Mouse (Mus musculus) MEL (cell line): ENCODE data around the gene Ywhab. TPM values are rescaled to one million over a fixed set of nuclear protein-coding genes. Genes with fewer than 3 reads are reported as not detected.

ENCODE experiments used
- DNase-seq: peaks from one replicate; pipeline ENCODE4 v3.0.0; 2011; ENCODE audit warnings: low read depth, low spot score
- H3K27ac ChIP-seq: 2 replicates; pipeline ENCODE4 v1.5.1; 2012; ENCODE audit warnings: low read depth, mild to moderate bottlenecking, control low read depth, low read length, moderate library complexity; ENCODE audit not compliant: control insufficient read depth
- H3K27me3 ChIP-seq, 2 experiments: fragments of 150-350 bp in 1 of 2; sonication (generic) in 1 of 2; 2 replicates each; pipeline ENCODE4 v1.6.1; 2012; ENCODE audit warnings: low read length in 2 of 2, mild to moderate bottlenecking in 2 of 2, improper control_type of control experiment in 1 of 2, moderate library complexity in 1 of 2; ENCODE audit not compliant: insufficient read depth in 2 of 2, control insufficient read depth in 1 of 2
- H3K36me3 ChIP-seq, 2 experiments: 2 replicates each; pipeline ENCODE4 v1.6.1; 2012 to 2014; ENCODE audit warnings: low read length in 2 of 2, improper control_type of control experiment in 1 of 2, inconsistent platforms in 1 of 2, mild to moderate bottlenecking in 1 of 2; ENCODE audit not compliant: insufficient read depth in 2 of 2, control insufficient read depth in 1 of 2
- H3K4me1 ChIP-seq, 2 experiments: fragments of 150-350 bp in 1 of 2; sonication (generic) in 1 of 2; 2 replicates each; pipeline ENCODE4 v1.6.1; 2012; ENCODE audit warnings: low read length in 2 of 2, improper control_type of control experiment in 1 of 2, mild to moderate bottlenecking in 1 of 2; ENCODE audit not compliant: insufficient read depth in 2 of 2, control insufficient read depth in 1 of 2
- H3K4me3 ChIP-seq, 2 experiments: fragments of 150-350 bp in 1 of 2; sonication (generic) in 1 of 2; 2 replicates each; pipeline ENCODE4 v1.5.1; 2012; ENCODE audit warnings: low read depth in 2 of 2, low read length in 2 of 2, mild to moderate bottlenecking in 2 of 2, moderate library complexity in 2 of 2, control low read depth in 1 of 2, improper control_type of control experiment in 1 of 2; ENCODE audit not compliant: control insufficient read depth in 1 of 2, insufficient read depth in 1 of 2
- H3K79me2 ChIP-seq: 2 replicates; pipeline ENCODE4 v1.6.1; 2012; ENCODE audit warnings: mild to moderate bottlenecking, low read length, moderate library complexity; ENCODE audit not compliant: control insufficient read depth, poor library complexity, insufficient read depth
- H3K9ac ChIP-seq: 2 replicates; pipeline ENCODE4 v1.6.1; 2012; ENCODE audit warnings: low read depth, mild to moderate bottlenecking, control low read depth, low read length, moderate library complexity; ENCODE audit not compliant: control insufficient read depth, poor library complexity, severe bottlenecking
- H3K9me3 ChIP-seq: fragments of 150-350 bp; sonication (generic); replicated peaks from 2 replicates; pipeline ENCODE4 v1.6.1; 2012; ENCODE audit warnings: mild to moderate bottlenecking, low read length, improper control_type of control experiment, moderate library complexity; ENCODE audit not compliant: insufficient read depth
- BHLHE40 ChIP-seq: IDR thresholded peaks from 2 replicates; pipeline ENCODE4 v1.6.1; 2012; ENCODE audit warnings: low read depth, mild to moderate bottlenecking, inconsistent platforms, low read length, improper control_type of control experiment, borderline replicate concordance
- ELF1 ChIP-seq: IDR thresholded peaks from 2 replicates; pipeline ENCODE4 v1.6.1; 2014; ENCODE audit warnings: low read depth, mild to moderate bottlenecking, inconsistent platforms, low read length, improper control_type of control experiment, moderate library complexity
- GABPA ChIP-seq: IDR thresholded peaks from 2 replicates; pipeline ENCODE4 v1.6.1; 2012; ENCODE audit warnings: low read depth, mild to moderate bottlenecking, inconsistent platforms, low read length, improper control_type of control experiment, moderate library complexity
- MAFK ChIP-seq: IDR thresholded peaks from 2 replicates; pipeline ENCODE4 v1.6.1; 2011; ENCODE audit warnings: low read depth, mild to moderate bottlenecking, low read length, improper control_type of control experiment, borderline replicate concordance
- MYC ChIP-seq: IDR thresholded peaks from 2 replicates; pipeline ENCODE4 v1.6.1; 2011; ENCODE audit warnings: low read depth, mild to moderate bottlenecking, low read length, improper control_type of control experiment, moderate library complexity
- NELFE ChIP-seq: IDR thresholded peaks from 2 replicates; pipeline ENCODE4 v1.6.1; 2011; ENCODE audit warnings: low read depth, low read length, improper control_type of control experiment
- POLR2A ChIP-seq, 2 experiments: IDR thresholded peaks; 2 replicates each; pipeline ENCODE4 v1.6.1; 2011 to 2012; ENCODE audit warnings: low read length in 2 of 2, mild to moderate bottlenecking in 2 of 2, control low read depth in 1 of 2, improper control_type of control experiment in 1 of 2, low read depth in 1 of 2, moderate library complexity in 1 of 2; ENCODE audit not compliant: control insufficient read depth in 1 of 2, insufficient read depth in 1 of 2, poor library complexity in 1 of 2
- POLR2AphosphoS2 ChIP-seq: IDR thresholded peaks from 2 replicates; pipeline ENCODE4 v1.6.1; 2011; ENCODE audit warnings: low read length, improper control_type of control experiment
- RAD21 ChIP-seq: IDR thresholded peaks from 2 replicates; pipeline ENCODE4 v1.6.1; 2011; ENCODE audit warnings: mild to moderate bottlenecking, low read depth, low read length, improper control_type of control experiment
- RCOR1 ChIP-seq: IDR thresholded peaks from 2 replicates; pipeline ENCODE4 v1.6.1; 2012; ENCODE audit warnings: low read depth, mild to moderate bottlenecking, inconsistent platforms, low read length, improper control_type of control experiment
- SIN3A ChIP-seq: IDR thresholded peaks from 2 replicates; pipeline ENCODE4 v1.6.1; 2012; ENCODE audit warnings: low read length, improper control_type of control experiment, inconsistent platforms
- SMC3 ChIP-seq: IDR thresholded peaks from 2 replicates; pipeline ENCODE4 v1.6.1; 2011; ENCODE audit warnings: low read depth, low read length, improper control_type of control experiment
- TAL1 ChIP-seq: IDR thresholded peaks from 2 replicates; pipeline ENCODE4 v1.6.1; 2012; ENCODE audit warnings: mild to moderate bottlenecking, inconsistent platforms, low read length, moderate library complexity, mixed read lengths
- TBP ChIP-seq: IDR thresholded peaks from 2 replicates; pipeline ENCODE4 v1.8.0; 2011; ENCODE audit warnings: low read depth, low read length, improper control_type of control experiment
- UBTF ChIP-seq: IDR thresholded peaks from 2 replicates; pipeline ENCODE4 v1.6.1; 2012; ENCODE audit warnings: low read depth, mild to moderate bottlenecking, inconsistent platforms, low read length, improper control_type of control experiment, moderate library complexity, borderline replicate concordance; ENCODE audit not compliant: insufficient read depth
- ZC3H11A ChIP-seq: IDR thresholded peaks from 2 replicates; pipeline ENCODE4 v1.6.1; 2012; ENCODE audit warnings: low read depth, mild to moderate bottlenecking, inconsistent platforms, low read length, improper control_type of control experiment
- ZKSCAN1 ChIP-seq: IDR thresholded peaks from 2 replicates; pipeline ENCODE4 v1.6.1; 2012; ENCODE audit warnings: low read depth, mild to moderate bottlenecking, inconsistent platforms, low read length, improper control_type of control experiment, moderate library complexity
- ZNF384 ChIP-seq: IDR thresholded peaks from 2 replicates; pipeline ENCODE4 v1.6.1; 2012; ENCODE audit warnings: low read depth, mild to moderate bottlenecking, inconsistent platforms, low read length, improper control_type of control experiment
- polyA plus RNA-seq, 2 experiments: library from polyadenylated mRNA; stranded (reverse) in 1 of 2; unstranded in 1 of 2; fragments of >175 nt in 1 of 2; fragments of >200 nt in 1 of 2; gene quantifications; 2 replicates each; pipeline versions ENCODE4 v1.2.1 to v1.2.4; 2012; ENCODE audit warnings: low replicate concordance in 2 of 2, low read depth in 1 of 2; ENCODE audit not compliant: insufficient read length in 2 of 2, insufficient read depth in 1 of 2, missing spikeins in 1 of 2
- total RNA-seq: library from RNA; depleted of rRNA; stranded (reverse); fragments of 300-350 nt; gene quantifications from 2 replicates; pipeline ENCODE4 v1.2.3, GENCODE M21; 2012

Gene Ywhab
- total and polyA plus RNA-seq, 3 experiments, result 71.4 to 717 (median 179) TPM

DNA sequence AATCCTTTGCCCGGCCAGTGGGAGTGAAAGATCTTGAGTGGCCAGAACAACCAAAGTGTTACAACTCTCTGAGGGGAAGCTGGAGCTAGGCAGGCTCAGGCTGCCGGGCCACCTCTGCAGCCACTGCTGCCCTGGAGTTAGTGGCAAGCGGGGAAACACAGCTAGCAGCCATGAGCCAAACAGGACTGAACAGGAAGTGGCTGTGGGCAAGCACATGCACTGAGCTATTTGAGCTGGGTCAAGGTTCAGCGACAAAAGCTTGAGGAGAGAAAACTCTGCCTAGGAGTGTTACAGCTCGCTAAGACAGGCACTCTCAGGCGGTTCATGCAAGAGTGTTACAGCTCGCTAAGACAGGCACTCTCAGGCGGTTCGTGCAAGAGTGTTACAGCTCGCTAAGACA lies 12.2 kb downstream of the Ywhab start:
- no peak for TF ChIP-seq RCOR1
- TF ChIP-seq POLR2A (IDR thresholded peaks at IDR 0.05; ENCODE audit: control insufficient read depth in 1 of 2, insufficient read depth in 1 of 2, low read depth in 1 of 2, low read length in 2 of 2, poor library complexity in 1 of 2), result no peak
- TF ChIP-seq MAFK, result no peak
- TF ChIP-seq POLR2AphosphoS2, result no peak
- Histone ChIP-seq H3K36me3 (peaks cover 0 to 9% of the 10 kb centered on the region in 2 experiments; a peak in 2 of 4 replicates), H3K79me2 (peaks cover 77% of the 10 kb centered on the region), H3K27ac (no peak overlapping the region), H3K27me3 (no peaks in the 10 kb centered on the region), H3K4me1 (0 out of 4 replicates have a peak, but pooled peaks cover 0 to 3% of the 10 kb centered on the region in 2 experiments), H3K4me3 (no peak overlapping the region), H3K9ac (no peak overlapping the region), H3K9me3 (no peaks in the 10 kb centered on the region)
- no peak for DNase-seq

DNA sequence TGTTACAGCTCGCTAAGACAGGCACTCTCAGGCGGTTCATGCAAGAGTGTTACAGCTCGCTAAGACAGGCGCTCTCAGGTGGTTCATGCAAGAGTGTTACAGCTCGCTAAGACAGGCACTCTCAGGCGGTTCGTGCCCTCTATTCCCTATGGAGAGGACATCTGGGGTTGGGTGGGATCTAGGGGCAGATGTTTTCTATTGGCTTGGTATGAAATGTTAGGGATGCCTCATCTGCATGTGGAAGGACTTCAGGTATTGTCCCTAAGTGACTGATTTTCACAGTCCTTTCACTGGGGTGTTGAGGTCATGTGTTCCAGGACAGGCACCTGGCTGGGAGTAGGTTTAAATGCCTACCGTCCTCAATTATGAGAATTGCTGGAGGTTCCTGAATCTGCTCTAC lies 12.8 kb downstream of the Ywhab start:
- Histone ChIP-seq H3K4me1 (0 out of 4 replicates have a peak, but pooled peaks cover 0 to 2% of the 10 kb centered on the region in 2 experiments), H3K79me2 (peaks cover 71% of the 10 kb centered on the region), H3K9me3 (no peaks in the 10 kb centered on the region), H3K36me3 (peaks cover 0 to 9% of the 10 kb centered on the region in 2 experiments; a peak in 3 of 4 replicates), H3K27me3 (no peaks in the 10 kb centered on the region), H3K9ac (no peak overlapping the region), H3K27ac (no peak overlapping the region), H3K4me3 (no peak overlapping the region)
- no peak for TF ChIP-seq UBTF
- TF ChIP-seq RAD21, result no peak
- no peak for TF ChIP-seq ZKSCAN1
- TF ChIP-seq ELF1, result no peak
- TF ChIP-seq SIN3A, result no peak
- no peak for TF ChIP-seq TAL1
- TF ChIP-seq GABPA, result no peak
- no peak for TF ChIP-seq NELFE
- TF ChIP-seq MYC, result no peak
- TF ChIP-seq BHLHE40, result no peak
- no peak for TF ChIP-seq RCOR1
- TF ChIP-seq TBP, result no peak
- no peak for TF ChIP-seq SMC3
- no peak for TF ChIP-seq ZC3H11A
- no peak for TF ChIP-seq ZNF384
- no peak for DNase-seq
